Mouse (Mus musculus) lung, embryonic 16.5 days (tissue): ENCODE data around the gene Gm45618. TPM values are rescaled to one million over a fixed set of nuclear protein-coding genes. Genes with fewer than 3 reads are reported as not detected.
"Not testable (repeated sequence)": the region's sequence is repeated elsewhere in the genome, so short reads cannot be mapped to it uniquely, and the experiment has no call there.

Experiments
- ATAC-seq: fragments of 200-750 bp; cut with Nextera tagmentation; 2 replicates; pipeline ENCODE4 v1.8.0; 2017; ENCODE audit warnings: low read depth, mild to moderate bottlenecking, moderate library complexity
- H3K27ac ChIP-seq: fragments of 300-500 bp; sonication (generic); 2 replicates; pipeline ENCODE4 v1.5.1; 2014; ENCODE audit warnings: mild to moderate bottlenecking, control low read depth, low read length
- H3K27me3 ChIP-seq: fragments of 300-500 bp; sonication (generic); 2 replicates; pipeline ENCODE4 v1.6.1; 2014; ENCODE audit warnings: low read depth, low read length, mixed read lengths; ENCODE audit not compliant: control insufficient read depth, insufficient read depth
- H3K36me3 ChIP-seq: fragments of 300-500 bp; sonication (generic); 2 replicates; pipeline ENCODE4 v1.6.1; 2014; ENCODE audit warnings: low read length; ENCODE audit not compliant: control insufficient read depth, insufficient read depth
- H3K4me1 ChIP-seq: fragments of 300-500 bp; sonication (generic); replicated peaks from 2 replicates; pipeline ENCODE4 v1.6.1; 2014; ENCODE audit warnings: low read length, mixed read lengths; ENCODE audit not compliant: control insufficient read depth, insufficient read depth
- H3K4me2 ChIP-seq: fragments of 300-500 bp; sonication (generic); 2 replicates; pipeline ENCODE4 v1.6.1; 2014; ENCODE audit warnings: low read depth, low read length, control low read depth
- H3K4me3 ChIP-seq: fragments of 300-500 bp; sonication (generic); 2 replicates; pipeline ENCODE4 v1.5.1; 2014; ENCODE audit warnings: mild to moderate bottlenecking, low read length, control low read depth
- H3K9ac ChIP-seq: fragments of 300-500 bp; sonication (generic); 2 replicates; pipeline ENCODE4 v1.6.1; 2014; ENCODE audit warnings: low read length, control low read depth
- H3K9me3 ChIP-seq: fragments of 300-500 bp; sonication (generic); 2 replicates; pipeline ENCODE4 v1.6.1; 2016; ENCODE audit warnings: low read length; ENCODE audit not compliant: control insufficient read depth
- WGBS: fragments of 180-500 bp; shearing (Covaris S2); extraction: QIAGEN DNeasy Blood & Tissue Kit; methylation state at CpG from one replicate; pipeline ENCODE4 v1.1.7; 2014; 5-methylcytosine and 5-hydroxymethylcytosine counted together
- polyA plus RNA-seq: library from polyadenylated mRNA; unstranded; fragments of >200 nt; fragmentation: Nextera tagmentation; extraction: Ambion mirVana; gene quantifications from 2 replicates; pipeline ENCODE4 v1.2.1, GENCODE M21; 2015

The Gm45618 gene
- polyA plus RNA-seq, result not detected in 2 replicates

GRCm38 (mm10) chr7:142120629-142121028, at the start of gene Gm45618:
Gene Gm45618, minus strand, starts transcription at chr7:142120729.
- not testable (repeated sequence) for H3K9ac ChIP-seq
- WGBS, result 86% methylated on average over 1 of the region's 1 CpGs

GRCm38 (mm10) chr7:142169836-142170235, 49.3 kb upstream of the Gm45618 start:
- no peak overlapping the region for H3K27ac ChIP-seq
- no peaks in the 10 kb centered on the region for H3K27me3 ChIP-seq
- no peak overlapping the region for H3K4me2 ChIP-seq
- H3K36me3 ChIP-seq, result no peaks in the 10 kb centered on the region
- H3K4me1 ChIP-seq, result no peaks in the 10 kb centered on the region
- no peak for ATAC-seq
- H3K4me3 ChIP-seq, result no peak overlapping the region
- no peak overlapping the region for H3K9ac ChIP-seq
- 44% methylated on average over 3 of the region's 3 CpGs for WGBS
- H3K9me3 ChIP-seq, result no peaks in the 10 kb centered on the region

More at GRCm38 (mm10) chr7:142120629-142121028, at the start of gene Gm45618:
- H3K36me3 ChIP-seq, H3K9me3 ChIP-seq, H3K4me1 ChIP-seq, H3K27me3 ChIP-seq, ATAC-seq, H3K4me3 ChIP-seq, H3K27ac ChIP-seq, H3K4me2 ChIP-seq: not testable (repeated sequence)

- H3K36me3 ChIP-seq, H3K9ac ChIP-seq, H3K27ac ChIP-seq, ATAC-seq, H3K9me3 ChIP-seq, H3K4me1 ChIP-seq, H3K4me2 ChIP-seq, H3K4me3 ChIP-seq, H3K27me3 ChIP-seq: not testable (repeated sequence)
Observed at GRCm38 (mm10) chr7:142165639-142166038, 45.1 kb upstream of the Gm45618 start, which contains the start of gene Gm4553. Gene Gm4553, minus strand, starts transcription at chr7:142165739.

- no peak for ATAC-seq
- no peak overlapping the region for H3K4me2 ChIP-seq
- no peaks in the 10 kb centered on the region for H3K9me3 ChIP-seq
- H3K9ac ChIP-seq, result no peak overlapping the region
- H3K36me3 ChIP-seq, result no peaks in the 10 kb centered on the region
- H3K27me3 ChIP-seq, result no peaks in the 10 kb centered on the region
- H3K4me3 ChIP-seq, result no peak overlapping the region
- no peaks in the 10 kb centered on the region for H3K4me1 ChIP-seq
- 95% methylated on average over 3 of the region's 3 CpGs for WGBS
- no peak overlapping the region for H3K27ac ChIP-seq
Observed at GRCm38 (mm10) chr7:142159366-142159765, 38.8 kb upstream of the Gm45618 start.

- not testable (repeated sequence) for H3K27ac ChIP-seq, H3K27me3 ChIP-seq, H3K4me1 ChIP-seq, H3K36me3 ChIP-seq, ATAC-seq, H3K4me3 ChIP-seq, H3K9me3 ChIP-seq, H3K9ac ChIP-seq, H3K4me2 ChIP-seq
- WGBS, result 25% methylated on average over 2 of the region's 2 CpGs
Observed at GRCm38 (mm10) chr7:142157013-142157412, 36.5 kb upstream of the Gm45618 start, which contains the start of gene Gm29735. Gene Gm29735, minus strand, starts transcription at chr7:142157113.

- Histone ChIP-seq H3K4me2 (no peak overlapping the region), H3K27ac (no peak overlapping the region), H3K9ac (no peak overlapping the region), H3K9me3 (no peaks in the 10 kb centered on the region), H3K4me1 (no peaks in the 10 kb centered on the region), H3K4me3 (no peak overlapping the region), H3K27me3 (no peaks in the 10 kb centered on the region), H3K36me3 (no peaks in the 10 kb centered on the region)
- 47% methylated on average over 1 of the region's 1 CpGs for WGBS
- no peak for ATAC-seq
Observed at GRCm38 (mm10) chr7:142155308-142155707, 34.8 kb upstream of the Gm45618 start.

GRCm38 (mm10) chr7:142152191-142152590, 31.7 kb upstream of the Gm45618 start:
- no peaks in the 10 kb centered on the region; the same call in 1 of the 2 replicates for H3K9me3 ChIP-seq
- no peaks in the 10 kb centered on the region for H3K4me1 ChIP-seq
- H3K27me3 ChIP-seq, result no peaks in the 10 kb centered on the region
- H3K9ac ChIP-seq, result no peak overlapping the region
- ATAC-seq, result no peak
- H3K4me2 ChIP-seq, result no peak overlapping the region
- H3K4me3 ChIP-seq, result no peak overlapping the region
- no peak overlapping the region for H3K27ac ChIP-seq
- 82% methylated on average over 4 of the region's 4 CpGs for WGBS
- H3K36me3 ChIP-seq, result no peaks in the 10 kb centered on the region

- no peak overlapping the region for H3K4me2 ChIP-seq
- no peak overlapping the region for H3K9ac ChIP-seq
- H3K9me3 ChIP-seq, result no peaks in the 10 kb centered on the region; the same call in 1 of the 2 replicates
- no peaks in the 10 kb centered on the region for H3K36me3 ChIP-seq
- no peaks in the 10 kb centered on the region for H3K27me3 ChIP-seq
- ATAC-seq, result no peak
- no peak overlapping the region for H3K27ac ChIP-seq
- H3K4me3 ChIP-seq, result no peak overlapping the region
- no peaks in the 10 kb centered on the region for H3K4me1 ChIP-seq
Observed at GRCm38 (mm10) chr7:142148633-142149032, 28.1 kb upstream of the Gm45618 start.

GRCm38 (mm10) chr7:142146033-142146432, 25.5 kb upstream of the Gm45618 start:
- WGBS, result 4% methylated on average over 1 of the region's 1 CpGs
- no peak for ATAC-seq
- Histone ChIP-seq H3K36me3 (no peaks in the 10 kb centered on the region), H3K4me2 (no peak overlapping the region), H3K4me3 (no peak overlapping the region), H3K27me3 (no peaks in the 10 kb centered on the region), H3K4me1 (no peaks in the 10 kb centered on the region), H3K9me3 (no peaks in the 10 kb centered on the region; the same call in 1 of the 2 replicates), H3K9ac (no peak overlapping the region), H3K27ac (no peak overlapping the region)

- no peaks in the 10 kb centered on the region; the same call in 1 of the 2 replicates for H3K9me3 ChIP-seq
- no peak overlapping the region for H3K4me2 ChIP-seq
- no peaks in the 10 kb centered on the region for H3K36me3 ChIP-seq
- no peak for ATAC-seq
- H3K27me3 ChIP-seq, result no peaks in the 10 kb centered on the region
- H3K9ac ChIP-seq, result no peak overlapping the region
- 21% methylated on average over 4 of the region's 4 CpGs for WGBS
- no peaks in the 10 kb centered on the region for H3K4me1 ChIP-seq
- H3K27ac ChIP-seq, result no peak overlapping the region
- no peak overlapping the region for H3K4me3 ChIP-seq
Observed at GRCm38 (mm10) chr7:142145413-142145940, 24.9 kb upstream of the Gm45618 start.
